Mouse (Mus musculus) ES-E14 (cell line): ENCODE data around the gene Nrsn2.

Experiments
- MAFK ChIP-seq: IDR thresholded peaks from 2 replicates; pipeline ENCODE4 v1.6.1; 2014; ENCODE audit warnings: mild to moderate bottlenecking, low read depth, low read length, inconsistent platforms; ENCODE audit not compliant: insufficient read depth
- ZC3H11A ChIP-seq: IDR thresholded peaks from 2 replicates; pipeline ENCODE4 v1.6.1; 2012; ENCODE audit warnings: low read depth, mild to moderate bottlenecking, inconsistent platforms, low read length, borderline replicate concordance

- TF ChIP-seq MAFK (no peak), ZC3H11A (no peak)
These were observed 37.5 kb upstream of the Nrsn2 start for GRCm38 (mm10) chr2:152413765-152414584.
